Mouse (Mus musculus): ENCODE data around the gene Ccdc106. TPM values are rescaled to one million over a fixed set of nuclear protein-coding genes. Genes with fewer than 3 reads are reported as not detected.

Gene Ccdc106
- polyA plus RNA-seq (2014; fragmentation: Illumina TruSeq; extraction: RNeasy Lipid Tissue Mini Kit (QIAGEN cat#74804); ENCODE audit: low read depth, low replicate concordance), result not detected

GRCm38 (mm10) chr7:5020000-5020681 lies at the start of gene Ccdc106, which contains the start of gene Zfp865:
TSS of gene Ccdc106 (plus strand) at chr7:5020553.
TSS of gene Zfp865 (plus strand) at chr7:5020376.

GRCm38 (mm10) chr7:4971068-4971467 lies 49.3 kb upstream of the Ccdc106 start, which contains the start of gene Sbk3:
TSS of gene Sbk3 (minus strand) at chr7:4971168.

GRCm38 (mm10) chr7:4996003-4996895 lies 24.1 kb upstream of the Ccdc106 start, which contains the start of gene Zfp579:
TSS of gene Zfp579 (minus strand) at chr7:4996158.

GRCm38 (mm10) chr7:5014251-5015117 lies 5.9 kb upstream of the Ccdc106 start, which contains the start of the genes Zfp524 and Fiz1:
TSS of gene Zfp524 (plus strand) at chr7:5014415.
TSS of gene Fiz1 (minus strand) at chr7:5014697.

GRCm38 (mm10) chr7:5015118-5016001 lies 5.0 kb upstream of the Ccdc106 start, which contains the start of gene Gm44973:
TSS of gene Gm44973 (plus strand) at chr7:5015496.

GRCm38 (mm10) chr7:5033818-5034217 lies 13.5 kb downstream of the Ccdc106 start, which contains the start of gene 4632433K11Rik:
TSS of gene 4632433K11Rik (plus strand) at chr7:5034118.

GRCm38 (mm10) chr7:5038109-5038732 lies 17.9 kb downstream of the Ccdc106 start, which contains the start of gene Zfp784:
TSS of gene Zfp784 (minus strand) at chr7:5038446.

GRCm38 (mm10) chr7:5051193-5052192 lies 31.1 kb downstream of the Ccdc106 start, which contains the start of gene Zfp580:
TSS of gene Zfp580 (plus strand) at chr7:5051538.

GRCm38 (mm10) chr7:5061774-5062359 lies 41.5 kb downstream of the Ccdc106 start, which contains the start of gene U2af2:
TSS of gene U2af2 (plus strand) at chr7:5062143.

GRCm38 (mm10) chr7:5080010-5080751 lies 59.8 kb downstream of the Ccdc106 start, which contains the start of gene Epn1:
TSS of gene Epn1 (plus strand) at chr7:5080235.

Other genes with a start within 250 kb of the Ccdc106 start
- not detected for gene Fam71e2, start 249.3 kb upstream of the Ccdc106 start, polyA plus RNA-seq (2014; fragmentation: Illumina TruSeq; extraction: RNeasy Lipid Tissue Mini Kit (QIAGEN cat#74804); ENCODE audit: low read depth, low replicate concordance)
- 0.38 TPM for gene Il11, start 237.7 kb upstream of the Ccdc106 start, polyA plus RNA-seq (2014; fragmentation: Illumina TruSeq; extraction: RNeasy Lipid Tissue Mini Kit (QIAGEN cat#74804); ENCODE audit: low read depth, low replicate concordance)
- gene Tmem190, start 237.6 kb upstream of the Ccdc106 start, polyA plus RNA-seq (2014; fragmentation: Illumina TruSeq; extraction: RNeasy Lipid Tissue Mini Kit (QIAGEN cat#74804); ENCODE audit: low read depth, low replicate concordance), result not detected
- 1.2 TPM for gene Tmem238, start 230.9 kb upstream of the Ccdc106 start, polyA plus RNA-seq (2014; fragmentation: Illumina TruSeq; extraction: RNeasy Lipid Tissue Mini Kit (QIAGEN cat#74804); ENCODE audit: low read depth, low replicate concordance)
- 18.9 TPM for gene Rpl28, start 227.7 kb upstream of the Ccdc106 start, polyA plus RNA-seq (2014; fragmentation: Illumina TruSeq; extraction: RNeasy Lipid Tissue Mini Kit (QIAGEN cat#74804); ENCODE audit: low read depth, low replicate concordance)
- gene Ube2s, start 208.0 kb upstream of the Ccdc106 start, polyA plus RNA-seq (2014; fragmentation: Illumina TruSeq; extraction: RNeasy Lipid Tissue Mini Kit (QIAGEN cat#74804); ENCODE audit: low read depth, low replicate concordance), result 2.9 TPM
- 0.66 TPM for gene Shisa7, start 175.9 kb upstream of the Ccdc106 start, polyA plus RNA-seq (2014; fragmentation: Illumina TruSeq; extraction: RNeasy Lipid Tissue Mini Kit (QIAGEN cat#74804); ENCODE audit: low read depth, low replicate concordance)
- 1.4 TPM for gene Isoc2b, start 150.3 kb upstream of the Ccdc106 start, polyA plus RNA-seq (2014; fragmentation: Illumina TruSeq; extraction: RNeasy Lipid Tissue Mini Kit (QIAGEN cat#74804); ENCODE audit: low read depth, low replicate concordance)
- gene Isoc2a, start 143.4 kb upstream of the Ccdc106 start, polyA plus RNA-seq (2014; fragmentation: Illumina TruSeq; extraction: RNeasy Lipid Tissue Mini Kit (QIAGEN cat#74804); ENCODE audit: low read depth, low replicate concordance), result 0.44 TPM
- gene Gm36210, start 114.0 kb upstream of the Ccdc106 start, polyA plus RNA-seq (2014; fragmentation: Illumina TruSeq; extraction: RNeasy Lipid Tissue Mini Kit (QIAGEN cat#74804); ENCODE audit: low read depth, low replicate concordance), result not detected
- not detected for gene Zfp628, start 105.3 kb upstream of the Ccdc106 start, polyA plus RNA-seq (2014; fragmentation: Illumina TruSeq; extraction: RNeasy Lipid Tissue Mini Kit (QIAGEN cat#74804); ENCODE audit: low read depth, low replicate concordance)
- 1.5 TPM for gene Nat14, start 98.5 kb upstream of the Ccdc106 start, polyA plus RNA-seq (2014; fragmentation: Illumina TruSeq; extraction: RNeasy Lipid Tissue Mini Kit (QIAGEN cat#74804); ENCODE audit: low read depth, low replicate concordance)
- gene Ssc5d, start 94.8 kb upstream of the Ccdc106 start, polyA plus RNA-seq (2014; fragmentation: Illumina TruSeq; extraction: RNeasy Lipid Tissue Mini Kit (QIAGEN cat#74804); ENCODE audit: low read depth, low replicate concordance), result 0.38 TPM
- gene Sbk2, start 56.1 kb upstream of the Ccdc106 start, polyA plus RNA-seq (2014; fragmentation: Illumina TruSeq; extraction: RNeasy Lipid Tissue Mini Kit (QIAGEN cat#74804); ENCODE audit: low read depth, low replicate concordance), result not detected
- not detected for gene Sbk3, start 49.4 kb upstream of the Ccdc106 start, polyA plus RNA-seq (2014; fragmentation: Illumina TruSeq; extraction: RNeasy Lipid Tissue Mini Kit (QIAGEN cat#74804); ENCODE audit: low read depth, low replicate concordance)
- gene Zfp579, start 24.4 kb upstream of the Ccdc106 start, polyA plus RNA-seq (2014; fragmentation: Illumina TruSeq; extraction: RNeasy Lipid Tissue Mini Kit (QIAGEN cat#74804); ENCODE audit: low read depth, low replicate concordance), result 36.0 TPM
- not detected for gene Zfp524, start 6.1 kb upstream of the Ccdc106 start, polyA plus RNA-seq (2014; fragmentation: Illumina TruSeq; extraction: RNeasy Lipid Tissue Mini Kit (QIAGEN cat#74804); ENCODE audit: low read depth, low replicate concordance)
- 12.5 TPM for gene Fiz1, start 5.9 kb upstream of the Ccdc106 start, polyA plus RNA-seq (2014; fragmentation: Illumina TruSeq; extraction: RNeasy Lipid Tissue Mini Kit (QIAGEN cat#74804); ENCODE audit: low read depth, low replicate concordance)
- not detected for gene Gm44973, start 5.1 kb upstream of the Ccdc106 start, polyA plus RNA-seq (2014; fragmentation: Illumina TruSeq; extraction: RNeasy Lipid Tissue Mini Kit (QIAGEN cat#74804); ENCODE audit: low read depth, low replicate concordance)
- 9.8 TPM for gene Zfp865, start 177 bp upstream of the Ccdc106 start, polyA plus RNA-seq (2014; fragmentation: Illumina TruSeq; extraction: RNeasy Lipid Tissue Mini Kit (QIAGEN cat#74804); ENCODE audit: low read depth, low replicate concordance)
- 2.8 TPM for gene 4632433K11Rik, start 13.6 kb downstream of the Ccdc106 start, polyA plus RNA-seq (2014; fragmentation: Illumina TruSeq; extraction: RNeasy Lipid Tissue Mini Kit (QIAGEN cat#74804); ENCODE audit: low read depth, low replicate concordance)
- 7.6 TPM for gene Zfp784, start 17.9 kb downstream of the Ccdc106 start, polyA plus RNA-seq (2014; fragmentation: Illumina TruSeq; extraction: RNeasy Lipid Tissue Mini Kit (QIAGEN cat#74804); ENCODE audit: low read depth, low replicate concordance)
- 0.41 TPM for gene Zfp580, start 31.0 kb downstream of the Ccdc106 start, polyA plus RNA-seq (2014; fragmentation: Illumina TruSeq; extraction: RNeasy Lipid Tissue Mini Kit (QIAGEN cat#74804); ENCODE audit: low read depth, low replicate concordance)
- gene U2af2, start 41.6 kb downstream of the Ccdc106 start, polyA plus RNA-seq (2014; fragmentation: Illumina TruSeq; extraction: RNeasy Lipid Tissue Mini Kit (QIAGEN cat#74804); ENCODE audit: low read depth, low replicate concordance), result 19.6 TPM
- gene Epn1, start 59.7 kb downstream of the Ccdc106 start, polyA plus RNA-seq (2014; fragmentation: Illumina TruSeq; extraction: RNeasy Lipid Tissue Mini Kit (QIAGEN cat#74804); ENCODE audit: low read depth, low replicate concordance), result 3.2 TPM
- gene Rfpl4, start 96.4 kb downstream of the Ccdc106 start, polyA plus RNA-seq (2014; fragmentation: Illumina TruSeq; extraction: RNeasy Lipid Tissue Mini Kit (QIAGEN cat#74804); ENCODE audit: low read depth, low replicate concordance), result not detected
- 1.2 TPM for gene Rasl2-9, start 105.4 kb downstream of the Ccdc106 start, polyA plus RNA-seq (2014; fragmentation: Illumina TruSeq; extraction: RNeasy Lipid Tissue Mini Kit (QIAGEN cat#74804); ENCODE audit: low read depth, low replicate concordance)
- not detected for gene Vmn1r55, start 129.1 kb downstream of the Ccdc106 start, polyA plus RNA-seq (2014; fragmentation: Illumina TruSeq; extraction: RNeasy Lipid Tissue Mini Kit (QIAGEN cat#74804); ENCODE audit: low read depth, low replicate concordance)
- not detected for gene Vmn1r56, start 176.2 kb downstream of the Ccdc106 start, polyA plus RNA-seq (2014; fragmentation: Illumina TruSeq; extraction: RNeasy Lipid Tissue Mini Kit (QIAGEN cat#74804); ENCODE audit: low read depth, low replicate concordance)
- not detected for gene Vmn1r57, start 197.9 kb downstream of the Ccdc106 start, polyA plus RNA-seq (2014; fragmentation: Illumina TruSeq; extraction: RNeasy Lipid Tissue Mini Kit (QIAGEN cat#74804); ENCODE audit: low read depth, low replicate concordance)